Mouse (Mus musculus): ENCODE results near the gene Meis3.

Meis3 gene

DNA sequence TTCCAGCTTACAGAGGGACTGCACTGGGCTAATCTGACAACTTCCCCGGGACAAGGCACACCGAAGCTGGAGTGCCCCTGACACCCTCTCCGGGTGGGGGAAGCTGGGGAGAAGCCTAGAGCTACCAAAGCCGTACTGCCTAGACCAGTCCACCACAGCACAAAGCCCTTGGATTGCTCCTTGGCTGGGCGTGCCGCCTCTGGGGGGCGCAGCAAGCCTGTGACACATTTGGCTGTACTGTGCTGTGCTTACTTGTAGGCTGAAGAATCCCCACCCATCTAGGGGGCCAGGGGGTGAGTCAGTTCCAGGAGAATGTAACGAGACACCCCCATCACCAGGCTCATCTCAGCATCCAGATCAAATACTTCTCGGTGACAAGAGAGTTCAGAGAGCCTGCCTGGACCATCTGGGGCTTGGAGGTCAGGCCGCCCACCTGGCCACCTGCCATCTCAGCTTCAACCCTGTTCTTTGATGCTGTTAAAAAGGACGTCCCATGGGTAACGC is 36.0 kb downstream of the Meis3 start:
- peak; percentile 43 for DNase-seq (ENCODE audit: low read depth)

DNA sequence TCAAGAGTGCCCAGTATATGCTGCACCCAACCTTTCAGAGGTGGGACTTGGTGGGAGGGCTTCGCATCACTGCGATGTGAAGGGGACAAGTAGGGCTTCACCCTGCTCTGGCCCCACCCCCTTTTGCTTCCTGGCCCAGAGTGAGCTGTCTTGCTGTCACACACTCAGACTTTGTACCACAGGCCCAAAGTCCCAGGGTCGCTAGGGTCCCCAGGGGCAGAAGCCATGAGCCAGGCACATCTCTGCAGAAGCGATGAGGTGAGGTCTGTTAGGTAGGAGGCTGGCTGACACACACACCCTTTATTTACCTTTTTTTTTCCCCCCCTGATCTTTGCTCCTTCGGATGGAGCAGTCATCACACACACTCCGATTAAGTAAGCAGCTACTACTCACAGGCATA is 38.3 kb downstream of the Meis3 start:
- no peak for DNase-seq (ENCODE audit: low read depth)

DNA sequence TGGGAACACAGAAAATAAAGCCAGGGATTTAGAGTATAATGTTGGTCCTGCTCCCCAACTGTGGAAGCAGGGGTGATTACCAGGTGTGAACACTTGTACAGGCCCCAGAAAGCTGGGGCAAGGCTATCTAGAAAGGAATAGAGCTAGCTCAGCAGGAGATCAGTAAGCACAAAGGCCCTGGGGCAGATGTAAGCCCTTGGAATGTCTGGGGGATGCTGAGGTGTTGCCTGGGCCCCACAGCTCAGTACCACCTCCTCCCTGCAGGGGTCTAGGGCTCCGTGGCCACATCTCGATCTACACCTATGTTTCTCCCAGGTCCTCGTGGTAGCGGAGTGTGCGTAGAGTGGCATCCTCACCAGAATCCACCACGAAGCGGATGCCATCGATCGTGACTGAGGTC is 39.1 kb downstream of the Meis3 start:
- DNase-seq (ENCODE audit: low read depth): no peak

DNA sequence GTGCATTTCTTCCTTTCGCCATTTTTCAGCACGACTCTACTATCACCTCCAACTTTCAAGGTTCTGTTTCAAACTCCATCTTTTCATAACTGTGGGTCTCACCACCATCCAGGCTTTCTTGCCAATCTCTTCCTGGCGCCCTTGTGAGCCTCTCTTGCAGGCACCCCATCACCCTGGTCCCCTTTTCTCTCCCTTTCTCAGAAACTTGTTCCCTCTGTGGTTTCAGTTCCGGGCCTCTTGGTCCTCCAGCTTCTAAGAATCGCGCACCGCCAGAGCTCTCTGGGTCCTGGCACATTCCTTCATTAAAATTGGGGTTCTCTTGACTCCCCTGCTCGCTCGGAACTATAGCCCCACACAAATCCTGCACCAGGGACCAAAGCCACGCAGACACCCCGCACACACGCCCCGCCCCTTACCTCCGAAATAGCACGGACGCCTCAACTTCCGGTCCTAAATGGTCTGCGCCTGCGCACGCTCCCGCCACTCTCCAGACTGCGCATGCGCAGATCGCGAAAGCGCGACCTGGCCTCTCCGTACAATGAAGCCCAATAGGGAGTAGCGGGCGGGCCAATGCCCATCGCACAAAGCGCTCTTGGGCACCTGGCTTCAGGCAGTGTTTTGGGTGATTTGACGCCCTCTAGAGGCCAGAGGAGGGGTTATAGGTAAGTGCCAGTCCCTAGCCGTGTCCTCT is 46.8 kb downstream of the Meis3 start, which contains the start of gene Dhx34:
Gene Dhx34, minus strand, starts transcription at position 456 of the 691 bp plus-strand sequence.
- peak; percentile 99 for DNase-seq (ENCODE audit: low read depth)

DNA sequence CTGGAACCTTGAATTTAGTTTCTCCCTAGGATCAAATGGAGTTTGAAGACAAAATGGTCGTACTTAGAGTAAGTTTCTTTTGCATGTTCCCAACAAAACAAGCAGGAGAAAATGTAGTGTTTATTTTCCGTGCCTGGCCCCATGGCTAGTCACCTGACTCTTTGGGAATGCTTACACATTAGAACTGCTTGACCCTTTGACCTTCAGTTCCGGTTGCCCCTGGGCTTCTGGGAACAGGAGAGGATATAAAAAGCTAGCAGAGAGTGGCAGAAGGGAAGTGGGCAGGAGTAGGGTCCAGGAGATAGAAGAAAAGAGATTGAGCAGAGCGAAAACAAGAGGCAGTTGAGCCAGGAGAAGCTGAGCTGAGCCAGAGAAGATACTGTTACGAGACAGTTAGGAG is 55.0 kb downstream of the Meis3 start:
- DNase-seq (ENCODE audit: low read depth): no peak

Measured in NIH3T3 (cell line).